Mouse (Mus musculus): Measurements from ENCODE around the gene BC025920.

DNA sequence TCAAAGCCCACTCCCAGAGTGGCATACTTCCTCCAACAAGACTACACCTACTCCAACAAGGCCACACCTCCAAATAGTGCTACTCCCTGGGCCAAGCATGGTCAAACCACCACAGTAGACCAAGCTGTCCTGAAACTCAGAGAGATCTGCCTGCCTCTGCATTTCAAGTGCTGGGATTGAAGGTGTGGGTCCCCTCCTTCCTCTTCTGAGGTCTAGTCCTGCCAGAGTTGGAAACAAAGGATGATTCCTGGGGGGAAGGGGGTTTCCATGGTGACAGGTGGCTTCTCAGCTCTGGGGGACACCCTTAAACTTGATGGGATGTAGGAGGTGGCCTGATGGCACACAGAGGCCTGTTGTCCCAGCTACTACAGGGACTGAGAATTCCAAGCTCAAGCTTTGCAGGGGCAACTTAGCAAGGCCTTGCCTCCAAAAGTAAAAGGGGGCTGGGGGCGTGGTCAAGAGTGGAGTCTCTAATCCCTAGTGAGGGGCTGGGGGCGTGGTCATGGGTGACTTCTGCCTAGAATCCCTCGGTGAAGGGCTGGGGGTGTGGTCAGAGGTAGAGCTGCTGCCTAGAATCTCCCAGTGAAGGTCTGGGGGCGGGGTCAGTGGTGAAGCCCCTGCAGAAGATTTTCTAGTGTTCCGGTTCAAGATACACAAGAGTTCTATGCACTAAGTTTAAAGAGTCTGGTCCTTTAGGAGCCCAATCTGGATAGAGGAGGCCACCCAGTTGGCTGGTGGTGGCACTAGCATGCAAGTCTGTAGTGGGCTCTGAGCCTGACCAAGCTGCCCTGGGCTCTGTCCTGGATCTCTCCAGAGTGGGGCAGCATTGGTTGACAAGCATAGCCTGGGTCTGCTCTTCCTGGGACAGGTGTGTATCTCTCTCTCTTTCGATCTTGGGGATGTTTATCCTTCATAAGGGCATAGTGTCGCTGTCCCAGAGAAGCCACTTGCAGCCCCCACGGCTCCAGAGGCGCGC is 31.7 kb upstream of the BC025920 start, which contains the start of gene Tle2:
- TF ChIP-seq CTCF (IDR thresholded peaks at IDR 0.05; ENCODE audit: borderline replicate concordance, insufficient read depth, low read depth, low read length): peak; percentile 51; the same call in 1 of the 2 replicates
- TF ChIP-seq POLR2A (IDR thresholded peaks at IDR 0.05; ENCODE audit: borderline replicate concordance, insufficient read depth, low read length): no peak

Measured in cerebellum, adult 2 months (tissue).